ENCODE assay signal across 18 mouse cellular contexts in genomic region chr13:24825587-24825986, GRCm38 (mm10). TPM values are rescaled to one million over a fixed set of nuclear protein-coding genes. Genes with fewer than 3 reads are reported as not detected.
DNase-seq lines count a peak whose midpoint lies in the region; ATAC-seq and TF ChIP-seq lines count a peak whose summit lies in the region.
"Had no signal": no experiment of that assay in that cellular context is flagged by ENCODE, and none has a peak within 500 bp of the region (broad histone marks: within the 10 kb centered on the region; RNA-seq: fewer than 3 reads in every experiment).

No protein-coding gene starts in this region.

- intact Hi-C loops in heart, postnatal 36 days (cut with DNase I) = loop anchor here (2.0 kb wide), 1 partner anchor 15 kb away; no protein-coding TSS in a partner anchor

- DNase-seq in adrenal gland, postnatal 36 days = peak; percentile 11 to 38
- DNase-seq in adrenal gland, adult (ENCODE audit: inconsistent age in 2 of 2, low spot score in 1 of 2) = no peak
- DNase-seq in heart, postnatal 36 days = no peak
- no peak for DNase-seq in lung, postnatal 0 days (ENCODE audit: low spot score)
- no peak for DNase-seq in lung, postnatal 25 days (ENCODE audit: low spot score)
- DNase-seq in limb, embryonic 14.5 days (ENCODE audit: low spot score) = no peak
- DNase-seq in left cerebral cortex, adult 8-10 months (ENCODE audit: low spot score in 2 of 2) = no peak
- DNase-seq: B cell, adult 2 months; gastrocnemius, postnatal 10 days; layer of hippocampus, adult 9-11 months; lung, postnatal 36 days; midbrain, embryonic 14.5 days; right cerebral cortex, postnatal 4 days had no signal

- no peak overlapping the region for H3K4me3 ChIP-seq in heart, embryonic 14.5 days (ENCODE audit: control insufficient read depth in 1 of 2, insufficient read depth in 1 of 2, low read depth in 1 of 2, low read length in 2 of 2)
- no peak overlapping the region for H3K4me3 ChIP-seq in lung, postnatal 0 days (ENCODE audit: low read depth, low read length)
- H3K4me3 ChIP-seq in limb, embryonic 14.5 days (replicated peaks; ENCODE audit: low read length) = no peak overlapping the region
- H3K4me3 ChIP-seq: hindbrain, embryonic 10.5 days; intestine, embryonic 15.5 days; liver, embryonic 15.5 days had no signal

- TF ChIP-seq POLR2A in limb, embryonic 14.5 days (IDR thresholded peaks at IDR 0.05; ENCODE audit: borderline replicate concordance, extremely low read depth, insufficient read depth, insufficient read length) = no peak

- peak overlapping the region; percentile 18; the same call in 1 of the 2 replicates for H3K9ac ChIP-seq in heart, embryonic 14.5 days (ENCODE audit: low read length)
- no peak overlapping the region for H3K9ac ChIP-seq in lung, postnatal 0 days (replicated peaks; ENCODE audit: low read depth)
- no peak overlapping the region for H3K9ac ChIP-seq in limb, embryonic 14.5 days (ENCODE audit: low read depth, low read length, severe bottlenecking)
- H3K9ac ChIP-seq: intestine, embryonic 15.5 days; liver, embryonic 15.5 days had no signal

- peaks cover 8% of the 10 kb centered on the region for H3K36me3 ChIP-seq in heart, embryonic 14.5 days (ENCODE audit: control insufficient read depth, insufficient read depth, low read length)
- no peaks in the 10 kb centered on the region for H3K36me3 ChIP-seq in lung, postnatal 0 days (ENCODE audit: insufficient read depth, low read length)
- H3K36me3 ChIP-seq in limb, embryonic 14.5 days (ENCODE audit: control insufficient read depth, insufficient read depth, low read length) = no peaks in the 10 kb centered on the region
- H3K36me3 ChIP-seq: hindbrain, embryonic 10.5 days; intestine, embryonic 15.5 days; liver, embryonic 15.5 days had no signal

- TF ChIP-seq CTCF in lung, postnatal 0 days (IDR thresholded peaks at IDR 0.05) = no peak

- peak overlapping the region; percentile 25 for H3K4me2 ChIP-seq in heart, embryonic 14.5 days (ENCODE audit: low read length)
- no peak overlapping the region for H3K4me2 ChIP-seq in lung, postnatal 0 days (replicated peaks; ENCODE audit: low read depth, low read length)
- no peak overlapping the region for H3K4me2 ChIP-seq in limb, embryonic 14.5 days (replicated peaks; ENCODE audit: low read depth, low read length, severe bottlenecking)
- H3K4me2 ChIP-seq: intestine, embryonic 15.5 days; liver, embryonic 15.5 days had no signal

- peaks cover 18 to 31% of the 10 kb centered on the region in 2 experiments for H3K4me1 ChIP-seq in heart, embryonic 14.5 days (ENCODE audit: control insufficient read depth in 2 of 2, insufficient read depth in 2 of 2, low read length in 2 of 2)
- H3K4me1 ChIP-seq in lung, postnatal 0 days (ENCODE audit: insufficient read depth, low read depth, low read length) = no peaks in the 10 kb centered on the region
- 0 out of 2 replicates have a peak, but pooled peaks cover under 1% of the 10 kb centered on the region for H3K4me1 ChIP-seq in limb, embryonic 14.5 days (ENCODE audit: control insufficient read depth, insufficient read depth, low read length)
- H3K4me1 ChIP-seq: intestine, embryonic 15.5 days had no signal

- WGBS in heart, embryonic 14.5 days = 57% methylated on average over 4 of the region's 4 CpGs
- WGBS in lung, postnatal 0 days = 59% methylated on average over 4 of the region's 4 CpGs
- WGBS in limb, embryonic 14.5 days = 63% methylated on average over 4 of the region's 4 CpGs

- no peaks in the 10 kb centered on the region for H3K9me3 ChIP-seq in heart, embryonic 14.5 days (ENCODE audit: control insufficient read depth, low read length)
- no peaks in the 10 kb centered on the region for H3K9me3 ChIP-seq in lung, postnatal 0 days (ENCODE audit: low read length)
- H3K9me3 ChIP-seq in limb, embryonic 14.5 days (ENCODE audit: control insufficient read depth, low read length) = no peaks in the 10 kb centered on the region
- H3K9me3 ChIP-seq: hindbrain, embryonic 10.5 days; intestine, embryonic 15.5 days; liver, embryonic 15.5 days had no signal

- no peak for TF ChIP-seq EP300 in lung, postnatal 0 days (IDR thresholded peaks at IDR 0.05)

- ATAC-seq in heart, embryonic 14.5 days (ENCODE audit: insufficient number of reproducible peaks, insufficient read depth, low FRiP score, low read depth) = no peak
- 0 out of 2 replicates have a peak, but pooled peaks have one; percentile 32 for ATAC-seq in lung, postnatal 0 days
- 0 out of 2 replicates have a peak, but pooled peaks have one; percentile 15 for ATAC-seq in limb, embryonic 14.5 days (ENCODE audit: low FRiP score, low read depth)
- ATAC-seq: forebrain, embryonic 14.5 days; intestine, embryonic 15.5 days had no signal

- no peaks in the 10 kb centered on the region for H3K27me3 ChIP-seq in heart, embryonic 14.5 days (ENCODE audit: control insufficient read depth, insufficient read depth, low read length)
- no peaks in the 10 kb centered on the region for H3K27me3 ChIP-seq in lung, postnatal 0 days (replicated peaks; ENCODE audit: insufficient read depth, low read length)
- H3K27me3 ChIP-seq in limb, embryonic 14.5 days (ENCODE audit: control insufficient read depth, insufficient read depth, low read length) = no peaks in the 10 kb centered on the region
- H3K27me3 ChIP-seq: intestine, embryonic 15.5 days; liver, embryonic 15.5 days had no signal

- H3K27ac ChIP-seq in heart, embryonic 14.5 days (replicated peaks in 1 of 2; ENCODE audit: control insufficient read depth in 1 of 2, insufficient read depth in 1 of 2, low read depth in 2 of 2, low read length in 2 of 2) = peak overlapping the region; percentile 39 to 66
- no peak overlapping the region for H3K27ac ChIP-seq in lung, postnatal 0 days (ENCODE audit: low read length)
- no peak overlapping the region for H3K27ac ChIP-seq in limb, embryonic 14.5 days (replicated peaks; ENCODE audit: low read depth, low read length)
- H3K27ac ChIP-seq: hindbrain, embryonic 10.5 days; intestine, embryonic 15.5 days; liver, embryonic 15.5 days had no signal

RNA-seq across cellular contexts. Expression of gene Acot13, which starts 5.8 kb away (rescaled TPM):
- 10 to 100 TPM; 68.0 to 91.6 TPM for total RNA-seq in adrenal gland, postnatal 36 days (2021)
- polyA plus RNA-seq in heart, embryonic 14.5 days (2014; fragmentation: Nextera tagmentation; extraction: Ambion mirVana) = 312 and 318 TPM in 2 replicates
- 100 to 1,000 TPM; 418 to 460 TPM for total RNA-seq in heart, postnatal 36 days (2021)
- polyA plus RNA-seq in lung, postnatal 0 days (2015; fragmentation: Nextera tagmentation; extraction: Ambion mirVana) = 87.2 and 92.5 TPM in 2 replicates
- 35.5 and 44.8 TPM in 2 replicates for polyA plus RNA-seq in limb, embryonic 14.5 days (2012; rRNA removed)
- polyA plus RNA-seq in limb, embryonic 14.5 days (2014; fragmentation: Nextera tagmentation; extraction: Ambion mirVana) = 70.5 and 76.7 TPM in 2 replicates
- total RNA-seq in left cerebral cortex, adult 8-10 months (2022) = 10 to 100 TPM; 83.7 to 90.3 (median 87.8) TPM

RNA-seq across cellular contexts. Expression of gene Tdp2, which starts 5.9 kb away (rescaled TPM):
- 10 to 100 TPM; 22.6 to 23.5 TPM for total RNA-seq in adrenal gland, postnatal 36 days (2021)
- 31.4 and 32.0 TPM in 2 replicates for polyA plus RNA-seq in heart, embryonic 14.5 days (2014; fragmentation: Nextera tagmentation; extraction: Ambion mirVana)
- 10 to 100 TPM; 14.6 to 17.0 TPM for total RNA-seq in heart, postnatal 36 days (2021)
- 20.8 and 21.2 TPM in 2 replicates for polyA plus RNA-seq in lung, postnatal 0 days (2015; fragmentation: Nextera tagmentation; extraction: Ambion mirVana)
- 66.9 and 68.2 TPM in 2 replicates for polyA plus RNA-seq in limb, embryonic 14.5 days (2012; rRNA removed)
- 41.5 and 51.9 TPM in 2 replicates for polyA plus RNA-seq in limb, embryonic 14.5 days (2014; fragmentation: Nextera tagmentation; extraction: Ambion mirVana)
- total RNA-seq in left cerebral cortex, adult 8-10 months (2022) = 10 to 100 TPM; 19.9 to 25.0 (median 21.5) TPM

RNA-seq across cellular contexts. Expression of gene D130043K22Rik, which starts 19.3 kb away (rescaled TPM):
- total RNA-seq in adrenal gland, postnatal 36 days (2021) = under 1 TPM; 0.46 to 0.70 TPM
- 0.04 and 0.15 TPM in 2 replicates for polyA plus RNA-seq in heart, embryonic 14.5 days (2014; fragmentation: Nextera tagmentation; extraction: Ambion mirVana)
- not detected for total RNA-seq in heart, postnatal 36 days (2021)
- 0.33 and 0.35 TPM in 2 replicates for polyA plus RNA-seq in lung, postnatal 0 days (2015; fragmentation: Nextera tagmentation; extraction: Ambion mirVana)
- 0.09 and 0.11 TPM in 2 replicates for polyA plus RNA-seq in limb, embryonic 14.5 days (2012; rRNA removed)
- polyA plus RNA-seq in limb, embryonic 14.5 days (2014; fragmentation: Nextera tagmentation; extraction: Ambion mirVana) = 0.04 TPM in 2 replicates
- 10 to 100 TPM; 25.5 to 29.0 (median 27.3) TPM for total RNA-seq in left cerebral cortex, adult 8-10 months (2022)

RNA-seq across cellular contexts. Expression of gene BC005537, which starts 24.1 kb away (rescaled TPM):
- total RNA-seq in adrenal gland, postnatal 36 days (2021) = 100 to 1,000 TPM; 226 to 236 TPM
- polyA plus RNA-seq in heart, embryonic 14.5 days (2014; fragmentation: Nextera tagmentation; extraction: Ambion mirVana) = 19.0 and 22.6 TPM in 2 replicates
- 100 to 1,000 TPM; 136 to 147 TPM for total RNA-seq in heart, postnatal 36 days (2021)
- polyA plus RNA-seq in lung, postnatal 0 days (2015; fragmentation: Nextera tagmentation; extraction: Ambion mirVana) = 18.5 and 20.8 TPM in 2 replicates
- polyA plus RNA-seq in limb, embryonic 14.5 days (2012; rRNA removed) = 70.5 and 87.7 TPM in 2 replicates
- polyA plus RNA-seq in limb, embryonic 14.5 days (2014; fragmentation: Nextera tagmentation; extraction: Ambion mirVana) = 29.3 and 32.0 TPM in 2 replicates
- 100 to 1,000 TPM; 134 to 163 (median 147) TPM for total RNA-seq in left cerebral cortex, adult 8-10 months (2022)

Comparison
In these comparisons a context has a peak if more than half of its experiments do, and no peak if none do; other contexts are left out.
1. DNase-seq: peak in adrenal gland, postnatal 36 days (2 of 2); none in adrenal gland, adult (0 of 2), heart, postnatal 36 days (0 of 2), lung, postnatal 0 days (single experiment), lung, postnatal 25 days (single experiment), limb, embryonic 14.5 days (single experiment) and left cerebral cortex, adult 8-10 months (0 of 2).
2. H3K27ac ChIP-seq: peak in heart, embryonic 14.5 days (2 of 2); none in lung, postnatal 0 days (single experiment) and limb, embryonic 14.5 days (single experiment).
3. RNA of gene Acot13, which starts 5.8 kb away (total RNA-seq): 418 to 460 TPM in heart, postnatal 36 days; 68.0 to 91.6 TPM in adrenal gland, postnatal 36 days and 83.7 to 90.3 TPM in left cerebral cortex, adult 8-10 months; every median in the first group is over 4 times any median in the second.
4. RNA of gene D130043K22Rik, which starts 19.3 kb away (total RNA-seq): 25.5 to 29.0 TPM in left cerebral cortex, adult 8-10 months; 0.46 to 0.70 TPM in adrenal gland, postnatal 36 days and not detected in heart, postnatal 36 days; every median in the first group is over 10 times any median in the second.